Mouse (Mus musculus) retina, embryonic 14.5 days (tissue): ENCODE measurements around the gene Gale.

ENCODE experiments used
- DNase-seq: peaks from one replicate; pipeline ENCODE4 v3.0.0-alpha.2; 2015; ENCODE audit warnings: low spot score

Gale gene

DNA sequence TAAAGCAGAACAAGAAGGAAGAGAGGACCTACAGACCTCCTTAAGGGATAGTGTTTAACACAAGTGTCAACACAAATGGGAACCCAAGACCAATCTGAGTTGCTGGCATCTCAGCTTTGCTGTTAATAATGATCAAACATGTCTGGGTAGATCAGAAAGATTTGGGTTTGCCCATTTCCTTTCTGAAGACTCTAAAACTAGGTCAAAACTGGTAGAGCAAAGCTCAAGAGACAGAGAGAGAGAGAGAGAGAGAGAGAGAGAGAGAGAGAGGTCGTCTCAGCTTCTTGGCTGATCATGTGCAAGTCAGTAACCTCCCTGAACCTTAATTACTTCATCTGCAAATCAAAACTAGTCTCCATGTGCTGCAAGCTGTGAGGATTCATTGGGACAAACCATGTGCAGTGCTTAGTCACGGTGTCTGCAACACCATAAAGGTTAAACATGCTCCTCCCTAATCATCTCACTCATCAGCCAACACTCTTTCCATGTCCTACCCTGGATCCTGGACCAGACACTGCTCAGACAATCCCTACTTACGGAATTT, 52.6 kb downstream of the Gale start:
- DNase-seq, result no peak
